Mouse (Mus musculus) brain, adult 10 weeks (tissue): Measurements from ENCODE around the gene 1300017J02Rik. TPM values are rescaled to one million over a fixed set of nuclear protein-coding genes. Genes with fewer than 3 reads are reported as not detected.

Experiments used
- polyA plus RNA-seq: library from polyadenylated mRNA; stranded (reverse); fragments of 350-450 nt; fragmentation: Illumina TruSeq; extraction: RNeasy Lipid Tissue Mini Kit (QIAGEN cat#74804); gene quantifications from one replicate; pipeline ENCODE4 v1.2.3, GENCODE M21; 2015; ENCODE audit warnings: low read depth, low replicate concordance

The 1300017J02Rik gene
- not detected for polyA plus RNA-seq

GRCm38 (mm10) chr9:103304927-103305326 lies at the start of gene 1300017J02Rik, which contains the start of gene Topbp1:
1300017J02Rik (minus strand) TSS chr9:103305082.
Topbp1 (plus strand) TSS chr9:103305215.

DNA sequence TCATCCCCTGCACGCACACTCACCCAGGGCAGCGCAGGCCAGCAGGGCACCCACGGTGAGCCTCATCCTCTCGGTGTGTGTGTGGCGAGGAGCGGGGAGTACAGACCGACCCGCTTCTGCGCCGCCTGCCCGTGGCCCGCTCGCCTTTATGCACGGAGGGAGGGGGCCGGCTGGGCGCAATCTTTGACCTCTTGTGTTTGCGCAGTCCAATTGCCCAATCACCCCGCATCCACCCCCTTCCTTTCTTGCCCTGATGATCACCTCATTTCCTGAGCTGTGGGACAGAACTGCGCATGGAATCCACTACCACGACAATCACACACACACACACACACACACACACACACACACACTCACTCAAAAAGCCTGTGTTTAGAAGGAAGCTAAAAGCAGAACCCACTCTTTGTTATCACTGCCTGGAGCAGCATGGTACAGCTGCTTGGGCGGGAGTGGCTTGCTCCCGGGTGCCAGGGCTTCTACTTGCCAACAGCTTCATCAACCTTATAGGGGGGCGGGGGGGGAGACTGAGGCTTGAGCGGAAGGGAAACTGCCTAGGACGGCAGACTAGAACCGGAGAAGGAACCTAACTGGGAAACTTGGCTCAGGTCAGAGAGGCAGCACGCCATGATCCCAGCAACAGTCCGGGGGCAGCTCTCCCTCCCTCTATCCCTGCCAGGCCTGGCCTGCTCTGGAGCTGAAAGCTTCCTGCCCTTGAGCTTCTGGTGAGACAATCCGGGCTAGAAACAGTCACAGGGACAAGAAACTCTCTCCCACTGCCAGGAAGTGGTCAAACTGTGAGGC lies 74.5 kb downstream of the 1300017J02Rik start, which contains the start of the genes Gm20425 and Trf:
Gene Gm20425, minus strand, starts transcription at position 157 of the 801 bp plus-strand sequence.
Gene Trf, minus strand, starts transcription at position 294 of the 801 bp plus-strand sequence.

GRCm38 (mm10) chr9:103201561-103202260 lies 103.2 kb downstream of the 1300017J02Rik start, which contains the start of gene Srprb:
Srprb (minus strand) TSS chr9:103202137.

Other genes with a start within 250 kb of the 1300017J02Rik start
- 419 TPM for gene Rab6b, start 193.3 kb downstream of the 1300017J02Rik start, polyA plus RNA-seq
- gene Srprb, start 102.9 kb downstream of the 1300017J02Rik start, polyA plus RNA-seq, result 33.7 TPM
- gene Gm20425, start 74.8 kb downstream of the 1300017J02Rik start, polyA plus RNA-seq, result 4.3 TPM
- 580 TPM for gene Trf, start 74.6 kb downstream of the 1300017J02Rik start, polyA plus RNA-seq
- 11.0 TPM for gene Topbp1, start 133 bp upstream of the 1300017J02Rik start, polyA plus RNA-seq
- gene Cdv3, start 60.8 kb upstream of the 1300017J02Rik start, polyA plus RNA-seq, result 58.6 TPM
- 10.9 TPM for gene Bfsp2, start 175.3 kb upstream of the 1300017J02Rik start, polyA plus RNA-seq